Mouse (Mus musculus): ENCODE results near the gene Laptm4a.

GRCm38 (mm10) chr12:8916378-8916777 lies 5.1 kb upstream of the Laptm4a start:
- TF ChIP-seq GATA1 (IDR thresholded peaks at IDR 0.05; ENCODE audit: low read length) = no peak
- no peak for TF ChIP-seq TAL1 (IDR thresholded peaks at IDR 0.05; ENCODE audit: low read length)
